Mouse (Mus musculus): ENCODE data around the gene Raver2. TPM values are rescaled to one million over a fixed set of nuclear protein-coding genes. Genes with fewer than 3 reads are reported as not detected.

Gene Raver2
- total RNA-seq, 1 experiment: 8.8 TPM

- Histone ChIP-seq H3K4me3 (ENCODE audit: insufficient read depth in 1 of 2, low read depth in 1 of 2, low read length in 2 of 2, poor library complexity in 1 of 2, severe bottlenecking in 1 of 2) (no peak overlapping the region), H3K36me3 (ENCODE audit: control insufficient read depth, insufficient read depth, low read length, poor library complexity, severe bottlenecking) (no peaks in the 10 kb centered on the region), H3K4me1 (ENCODE audit: control insufficient read depth in 2 of 2, insufficient read depth in 2 of 2, low read length in 2 of 2, poor library complexity in 1 of 2) (no peaks in the 10 kb centered on the region), H3K9me3 (ENCODE audit: control insufficient read depth, insufficient read depth, low read depth, low read length) (no peaks in the 10 kb centered on the region), H3K9ac (ENCODE audit: insufficient read depth, low read depth, low read length, poor library complexity, severe bottlenecking) (no peak overlapping the region), H3K27ac (ENCODE audit: insufficient read depth, low read depth, low read length, poor library complexity, severe bottlenecking) (no peak overlapping the region)
- no peak for DNase-seq (ENCODE audit: low read depth, low spot score)
- in situ Hi-C loops (cut with MboI; ENCODE audit: low sequenced_read_pairs in 2 of 2, unreplicated experiment in 2 of 2): no loop called here
- no peak for TF ChIP-seq ZC3H11A (IDR thresholded peaks at IDR 0.05; ENCODE audit: borderline replicate concordance, low read depth, low read length)
- TF ChIP-seq ZNF384 (IDR thresholded peaks at IDR 0.05; ENCODE audit: low read depth, low read length): no peak
- TF ChIP-seq CHD2 (IDR thresholded peaks at IDR 0.05; ENCODE audit: low read depth, low read length): no peak
- no peak for TF ChIP-seq HCFC1 (IDR thresholded peaks at IDR 0.05; ENCODE audit: borderline replicate concordance, insufficient read depth, low read length)
- TF ChIP-seq MAFK (IDR thresholded peaks at IDR 0.05; ENCODE audit: insufficient read depth, low read depth, low read length): no peak
These were observed 7.6 kb downstream of the Raver2 start for GRCm38 (mm10) chr4:101076425-101076824.

GRCm38 (mm10) chr4:101080016-101080415 lies 11.2 kb downstream of the Raver2 start:
- TF ChIP-seq MAFK (IDR thresholded peaks at IDR 0.05; ENCODE audit: insufficient read depth, low read depth, low read length) (no peak), HCFC1 (IDR thresholded peaks at IDR 0.05; ENCODE audit: borderline replicate concordance, insufficient read depth, low read length) (no peak)
- H3K4me1 ChIP-seq (ENCODE audit: control insufficient read depth in 2 of 2, insufficient read depth in 2 of 2, low read length in 2 of 2, poor library complexity in 1 of 2): no peaks in the 10 kb centered on the region; a peak in 1 of 4 replicates
- no peak overlapping the region for H3K4me3 ChIP-seq (ENCODE audit: insufficient read depth in 1 of 2, low read depth in 1 of 2, low read length in 2 of 2, poor library complexity in 1 of 2, severe bottlenecking in 1 of 2)
- H3K27ac ChIP-seq (ENCODE audit: insufficient read depth, low read depth, low read length, poor library complexity, severe bottlenecking): no peak overlapping the region
- no peak overlapping the region for H3K9ac ChIP-seq (ENCODE audit: insufficient read depth, low read depth, low read length, poor library complexity, severe bottlenecking)
- no peaks in the 10 kb centered on the region for H3K9me3 ChIP-seq (ENCODE audit: control insufficient read depth, insufficient read depth, low read depth, low read length)
- H3K36me3 ChIP-seq (ENCODE audit: control insufficient read depth, insufficient read depth, low read length, poor library complexity, severe bottlenecking): no peaks in the 10 kb centered on the region
- no peak for DNase-seq (ENCODE audit: low read depth, low spot score)
- in situ Hi-C loops (cut with MboI; ENCODE audit: low sequenced_read_pairs in 2 of 2, unreplicated experiment in 2 of 2): no loop called here

DNA sequence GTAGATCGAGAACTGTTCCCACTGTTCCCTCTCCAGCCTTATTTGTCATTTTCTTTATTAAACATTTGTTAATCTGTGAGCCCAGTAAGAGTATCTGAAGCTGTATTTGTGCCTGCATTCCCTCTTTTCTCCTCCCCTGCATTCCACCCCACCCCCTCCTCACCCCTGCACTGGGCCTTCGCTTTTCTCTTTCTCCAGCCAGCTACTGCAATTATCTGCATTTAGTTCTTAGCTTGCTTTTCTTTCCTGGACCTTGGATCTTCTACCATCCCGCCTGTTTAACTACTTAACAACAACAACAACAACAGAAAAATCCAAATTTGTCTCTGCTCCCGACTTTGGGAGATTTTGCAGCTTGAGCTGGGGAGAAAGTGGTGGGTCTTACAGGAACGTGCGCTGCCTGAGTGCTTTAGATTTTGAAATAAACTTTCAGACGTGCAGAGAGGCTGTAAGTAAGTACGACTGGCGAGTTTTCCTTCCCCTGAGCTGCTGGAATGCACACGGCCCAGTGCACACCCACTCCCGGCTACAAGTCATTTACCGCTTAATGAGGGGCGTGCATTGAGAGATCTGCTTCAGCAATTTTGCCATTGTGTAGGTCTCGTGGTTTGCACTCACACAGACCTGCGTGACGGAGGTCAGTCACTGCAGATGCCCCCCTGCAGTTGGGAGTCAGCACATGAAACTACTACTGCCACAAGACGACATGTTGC lies 13.5 kb downstream of the Raver2 start:
- no peaks in the 10 kb centered on the region for H3K9me3 ChIP-seq (ENCODE audit: control insufficient read depth, insufficient read depth, low read depth, low read length)
- no peaks in the 10 kb centered on the region; a peak in 1 of 4 replicates for H3K4me1 ChIP-seq (ENCODE audit: control insufficient read depth in 2 of 2, insufficient read depth in 2 of 2, low read length in 2 of 2, poor library complexity in 1 of 2)
- H3K27ac ChIP-seq (ENCODE audit: insufficient read depth, low read depth, low read length, poor library complexity, severe bottlenecking): no peak overlapping the region
- no peak for DNase-seq (ENCODE audit: low read depth, low spot score)
- no peaks in the 10 kb centered on the region for H3K36me3 ChIP-seq (ENCODE audit: control insufficient read depth, insufficient read depth, low read length, poor library complexity, severe bottlenecking)
- TF ChIP-seq HCFC1 (IDR thresholded peaks at IDR 0.05; ENCODE audit: borderline replicate concordance, insufficient read depth, low read length) (no peak), ZC3H11A (IDR thresholded peaks at IDR 0.05; ENCODE audit: borderline replicate concordance, low read depth, low read length) (no peak), CHD2 (IDR thresholded peaks at IDR 0.05; ENCODE audit: low read depth, low read length) (no peak)
- no peak overlapping the region for H3K4me3 ChIP-seq (ENCODE audit: insufficient read depth in 1 of 2, low read depth in 1 of 2, low read length in 2 of 2, poor library complexity in 1 of 2, severe bottlenecking in 1 of 2)
- in situ Hi-C loops (cut with MboI; ENCODE audit: low sequenced_read_pairs in 2 of 2, unreplicated experiment in 2 of 2): no loop called here
- no peak overlapping the region for H3K9ac ChIP-seq (ENCODE audit: insufficient read depth, low read depth, low read length, poor library complexity, severe bottlenecking)

DNA sequence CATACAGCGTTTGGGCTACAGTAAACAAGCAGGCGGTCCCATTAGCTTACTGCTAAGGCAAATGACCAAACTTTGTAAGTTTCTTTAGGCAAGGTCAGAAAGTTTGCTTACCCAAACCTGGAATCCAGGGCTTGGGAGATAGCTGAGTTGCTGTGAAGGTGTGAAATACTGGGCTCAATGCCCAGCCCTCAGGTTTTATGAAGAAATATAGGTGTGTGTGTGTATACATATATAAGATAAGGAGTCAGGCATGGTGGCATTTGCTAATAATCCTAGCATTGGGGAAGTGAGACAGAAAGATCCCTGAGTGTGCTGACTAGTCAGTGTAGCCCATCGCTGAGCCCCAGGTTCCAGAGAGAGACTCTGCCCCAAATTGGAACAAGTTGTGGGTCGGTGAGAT lies 16.1 kb downstream of the Raver2 start:
- H3K4me3 ChIP-seq (ENCODE audit: insufficient read depth in 1 of 2, low read depth in 1 of 2, low read length in 2 of 2, poor library complexity in 1 of 2, severe bottlenecking in 1 of 2): no peak overlapping the region
- H3K4me1 ChIP-seq (ENCODE audit: control insufficient read depth in 2 of 2, insufficient read depth in 2 of 2, low read length in 2 of 2, poor library complexity in 1 of 2): no peaks in the 10 kb centered on the region; a peak in 1 of 4 replicates
- no peaks in the 10 kb centered on the region for H3K9me3 ChIP-seq (ENCODE audit: control insufficient read depth, insufficient read depth, low read depth, low read length)
- no peak overlapping the region for H3K9ac ChIP-seq (ENCODE audit: insufficient read depth, low read depth, low read length, poor library complexity, severe bottlenecking)
- no peak for DNase-seq (ENCODE audit: low read depth, low spot score)
- H3K27ac ChIP-seq (ENCODE audit: insufficient read depth, low read depth, low read length, poor library complexity, severe bottlenecking): no peak overlapping the region
- no peaks in the 10 kb centered on the region for H3K36me3 ChIP-seq (ENCODE audit: control insufficient read depth, insufficient read depth, low read length, poor library complexity, severe bottlenecking)
- TF ChIP-seq ZC3H11A (IDR thresholded peaks at IDR 0.05; ENCODE audit: borderline replicate concordance, low read depth, low read length) (no peak), MAFK (IDR thresholded peaks at IDR 0.05; ENCODE audit: insufficient read depth, low read depth, low read length) (no peak), CHD2 (IDR thresholded peaks at IDR 0.05; ENCODE audit: low read depth, low read length) (no peak), ZNF384 (IDR thresholded peaks at IDR 0.05; ENCODE audit: low read depth, low read length) (no peak), HCFC1 (IDR thresholded peaks at IDR 0.05; ENCODE audit: borderline replicate concordance, insufficient read depth, low read length) (no peak)
- in situ Hi-C loops (cut with MboI; ENCODE audit: low sequenced_read_pairs in 2 of 2, unreplicated experiment in 2 of 2): no loop called here

- no peak for DNase-seq (ENCODE audit: low read depth, low spot score)
- no peak overlapping the region for H3K27ac ChIP-seq (ENCODE audit: insufficient read depth, low read depth, low read length, poor library complexity, severe bottlenecking)
- no peaks in the 10 kb centered on the region for H3K9me3 ChIP-seq (ENCODE audit: control insufficient read depth, insufficient read depth, low read depth, low read length)
- H3K4me1 ChIP-seq (ENCODE audit: control insufficient read depth in 2 of 2, insufficient read depth in 2 of 2, low read length in 2 of 2, poor library complexity in 1 of 2): no peaks in the 10 kb centered on the region; a peak in 1 of 4 replicates
- no peak for TF ChIP-seq HCFC1 (IDR thresholded peaks at IDR 0.05; ENCODE audit: borderline replicate concordance, insufficient read depth, low read length)
- H3K36me3 ChIP-seq (ENCODE audit: control insufficient read depth, insufficient read depth, low read length, poor library complexity, severe bottlenecking): no peaks in the 10 kb centered on the region
- in situ Hi-C loops (cut with MboI; ENCODE audit: low sequenced_read_pairs in 2 of 2, unreplicated experiment in 2 of 2): no loop called here
- no peak overlapping the region for H3K4me3 ChIP-seq (ENCODE audit: insufficient read depth in 1 of 2, low read depth in 1 of 2, low read length in 2 of 2, poor library complexity in 1 of 2, severe bottlenecking in 1 of 2)
- H3K9ac ChIP-seq (ENCODE audit: insufficient read depth, low read depth, low read length, poor library complexity, severe bottlenecking): no peak overlapping the region
These were observed 17.3 kb downstream of the Raver2 start for GRCm38 (mm10) chr4:101086040-101086439.
